Mouse (Mus musculus): Measurements from ENCODE around the gene Olfr170. TPM values are rescaled to one million over a fixed set of nuclear protein-coding genes. Genes with fewer than 3 reads are reported as not detected.

Gene Olfr170
- polyA plus RNA-seq (2012; rRNA removed; ENCODE audit: low replicate concordance), result not detected in 2 replicates

DNA sequence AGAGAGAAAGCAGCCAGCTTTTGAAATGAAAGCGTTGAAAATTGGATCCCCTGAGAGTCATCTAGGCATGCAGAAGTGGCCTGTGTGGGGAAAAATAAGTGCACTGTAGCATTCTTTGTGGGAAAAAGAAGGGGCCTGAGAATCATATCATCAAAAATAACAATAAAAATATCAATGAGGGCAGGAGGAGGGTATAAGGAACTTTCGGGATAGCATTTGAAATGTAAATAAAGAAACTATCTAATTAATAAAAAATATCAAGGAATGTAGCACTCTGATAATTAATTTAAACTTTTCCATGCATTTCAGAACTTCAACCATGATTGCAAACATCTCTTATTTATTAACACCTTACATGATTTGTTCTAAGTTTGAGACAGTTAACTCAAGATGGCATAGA, at the start of gene Olfr170:
Gene Olfr170 (minus strand): TSS at position 101 of the 400 bp plus-strand sequence.

DNA sequence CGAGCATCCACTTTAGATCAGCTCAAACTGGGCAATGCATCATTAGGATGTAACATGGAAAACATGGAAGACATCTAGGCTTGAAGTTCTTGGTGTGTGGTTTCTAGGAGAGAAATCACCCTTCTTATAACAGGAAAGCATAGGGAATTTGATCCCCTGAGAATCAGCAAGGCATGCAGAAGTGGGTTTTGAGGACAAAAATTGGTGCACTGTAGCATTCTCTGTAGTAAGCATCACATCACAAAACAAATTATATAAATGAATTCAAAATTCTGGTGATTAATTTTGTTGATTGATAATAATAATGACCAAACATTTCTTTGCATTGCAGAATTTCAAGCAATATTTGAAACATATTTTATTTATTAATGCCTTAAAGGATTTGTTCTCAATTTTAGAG, 18.1 kb upstream of the Olfr170 start, which contains the start of gene Olfr171:
Gene Olfr171 (minus strand): TSS at position 101 of the 400 bp plus-strand sequence.

GRCm38 (mm10) chr16:19571709-19572108, 40.0 kb downstream of the Olfr170 start, which contains the start of gene Olfr169:
Olfr169 (minus strand) TSS chr16:19571809.

Other genes with a start within 250 kb of the Olfr170 start
- 1.2 and 3.8 TPM in 2 replicates for gene Olfr165, start 188.7 kb downstream of the Olfr170 start, polyA plus RNA-seq (2012; rRNA removed; ENCODE audit: low replicate concordance)
- gene Olfr166, start 128.2 kb downstream of the Olfr170 start, polyA plus RNA-seq (2012; rRNA removed; ENCODE audit: low replicate concordance), result not detected in 2 replicates
- not detected in 2 replicates for gene Olfr167, start 89.6 kb downstream of the Olfr170 start, polyA plus RNA-seq (2012; rRNA removed; ENCODE audit: low replicate concordance)
- not detected in 2 replicates for gene Olfr168, start 76.3 kb downstream of the Olfr170 start, polyA plus RNA-seq (2012; rRNA removed; ENCODE audit: low replicate concordance)
- gene Olfr169, start 40.1 kb downstream of the Olfr170 start, polyA plus RNA-seq (2012; rRNA removed; ENCODE audit: low replicate concordance), result not detected in 2 replicates
- gene Olfr171, start 18.0 kb upstream of the Olfr170 start, polyA plus RNA-seq (2012; rRNA removed; ENCODE audit: low replicate concordance), result not detected in 2 replicates
- not detected in 2 replicates for gene Lamp3, start 94.5 kb upstream of the Olfr170 start, polyA plus RNA-seq (2012; rRNA removed; ENCODE audit: low replicate concordance)
- gene B3gnt5, start 148.3 kb upstream of the Olfr170 start, polyA plus RNA-seq (2012; rRNA removed; ENCODE audit: low replicate concordance), result 0.04 TPM in 1 of 2 replicates, not detected in the other

All from duodenum, adult 2 months (tissue).